Mouse (Mus musculus) urinary bladder, postnatal 36 days (tissue): ENCODE data around the gene Tmem151a.
A peak's percentile ranks its signal among the peaks of the same experiment; 100 is the strongest.
"Not testable (repeated sequence)": the region's sequence is repeated elsewhere in the genome, so short reads cannot be mapped to it uniquely, and the experiment has no call there.

Experiments
- DNase-seq, 2 experiments: peaks; one replicate each; pipeline ENCODE4 v3.0.0; 2022; ENCODE audit warnings: low spot score in 2 of 2, mixed read lengths in 1 of 2

Gene Tmem151a

DNA sequence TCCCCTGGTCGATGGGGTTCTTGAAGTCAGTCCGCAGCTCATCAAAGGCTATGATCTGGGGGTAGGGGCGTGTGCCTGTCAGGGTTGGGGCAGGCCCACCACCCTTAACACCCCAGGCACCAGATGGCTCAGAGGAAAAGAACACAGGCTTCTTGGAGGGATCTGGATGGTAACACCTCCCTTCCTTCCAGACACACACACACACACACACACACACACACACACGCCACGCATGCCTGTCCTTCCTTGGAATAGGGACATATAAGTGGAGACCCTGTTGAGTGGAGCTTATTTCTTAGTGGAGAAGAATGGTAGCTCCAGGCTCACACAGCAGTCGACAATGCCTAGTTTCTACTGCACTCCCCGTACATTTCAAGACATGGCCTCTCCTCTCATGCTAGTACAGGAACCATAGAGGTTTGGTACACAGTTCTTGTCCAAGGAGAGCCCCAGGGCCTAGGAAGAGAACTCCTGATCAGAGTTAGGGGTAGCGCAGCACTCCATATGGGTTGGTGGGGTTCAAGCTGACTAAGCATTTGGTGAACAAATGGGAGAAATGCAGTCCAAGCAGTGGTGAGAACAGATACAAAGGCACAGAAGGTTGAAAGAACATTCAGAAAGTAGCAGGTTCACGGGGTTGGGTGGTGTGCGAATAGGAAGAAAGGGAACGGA lies 9.6 kb upstream of the Tmem151a start:
- DNase-seq = no peak

- peak; percentile 83 to 87 for DNase-seq
These were observed 8.9 kb upstream of the Tmem151a start for GRCm38 (mm10) chr19:5094243-5094632.

- no peak for DNase-seq
These were observed 8.3 kb upstream of the Tmem151a start for GRCm38 (mm10) chr19:5093481-5094242.

GRCm38 (mm10) chr19:5092083-5092482 lies 6.8 kb upstream of the Tmem151a start:
- DNase-seq = no peak

- DNase-seq = no peak
These were observed 4.0 kb upstream of the Tmem151a start for GRCm38 (mm10) chr19:5089324-5089723.

GRCm38 (mm10) chr19:5087884-5088728 lies 2.8 kb upstream of the Tmem151a start, which contains the start of gene Yif1a:
Gene Yif1a, plus strand, starts transcription at chr19:5088538.
- DNase-seq = peak; percentile 87 to 91

DNA sequence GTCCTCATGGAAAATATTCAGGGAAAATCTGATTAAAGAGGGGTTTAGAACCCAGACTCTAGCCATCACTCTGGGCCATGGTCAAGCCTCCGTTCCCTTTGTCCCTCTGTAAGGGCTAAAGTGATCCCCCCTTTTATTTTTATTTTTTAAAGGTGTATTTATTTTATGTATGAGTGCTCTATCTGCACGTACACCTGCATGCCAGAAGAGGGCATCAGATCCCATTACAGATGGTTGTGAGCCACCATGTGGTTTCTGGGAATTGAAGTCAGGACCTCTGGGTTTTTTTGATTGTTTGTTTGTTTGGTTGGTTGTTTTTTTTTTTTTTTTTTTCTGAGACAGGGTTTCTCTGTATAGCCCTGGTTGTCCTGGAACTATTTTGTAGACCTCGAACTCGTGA lies 1.2 kb upstream of the Tmem151a start:
- not testable (repeated sequence) for DNase-seq

DNA sequence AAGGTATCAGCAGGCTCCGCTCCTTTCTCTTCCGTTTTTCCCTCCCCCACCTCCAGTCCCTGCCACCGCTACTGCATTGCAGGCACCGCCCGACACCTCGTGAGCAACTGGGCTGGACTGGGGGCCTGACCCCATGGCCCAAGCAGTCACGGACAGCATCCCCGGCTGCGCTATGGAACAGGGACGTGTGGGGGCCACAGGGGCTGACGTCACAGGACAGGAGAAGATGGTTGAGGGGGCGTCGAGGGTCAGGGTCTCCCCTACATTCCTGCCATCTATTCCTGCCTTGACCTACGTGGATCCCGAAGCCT lies 542 bp downstream of the Tmem151a start:
- no peak for DNase-seq

- no peak for DNase-seq
These were observed 1.1 kb downstream of the Tmem151a start for GRCm38 (mm10) chr19:5083961-5084833.

GRCm38 (mm10) chr19:5082596-5082995 lies 2.7 kb downstream of the Tmem151a start:
- DNase-seq = no peak

DNA sequence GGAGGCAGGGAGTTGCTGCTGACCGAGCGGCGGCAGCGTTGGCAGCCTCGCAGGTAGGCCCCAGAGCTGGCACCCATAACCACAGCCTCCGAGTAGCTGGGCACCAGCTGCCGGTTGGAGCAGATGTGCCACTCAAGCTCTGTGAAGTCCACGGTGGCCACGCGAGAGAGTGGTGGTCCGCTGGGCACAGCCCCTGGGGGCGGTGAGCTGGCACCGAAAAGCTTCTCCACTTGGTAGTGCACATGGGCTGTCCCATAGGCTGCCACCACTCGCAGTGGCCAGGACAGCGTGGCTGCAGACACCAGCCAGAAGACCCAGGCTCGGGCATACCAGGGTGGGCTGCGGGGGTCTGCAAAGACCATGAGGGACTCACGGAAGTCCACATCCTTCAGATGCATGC lies 3.3 kb downstream of the Tmem151a start:
- DNase-seq = no peak

DNA sequence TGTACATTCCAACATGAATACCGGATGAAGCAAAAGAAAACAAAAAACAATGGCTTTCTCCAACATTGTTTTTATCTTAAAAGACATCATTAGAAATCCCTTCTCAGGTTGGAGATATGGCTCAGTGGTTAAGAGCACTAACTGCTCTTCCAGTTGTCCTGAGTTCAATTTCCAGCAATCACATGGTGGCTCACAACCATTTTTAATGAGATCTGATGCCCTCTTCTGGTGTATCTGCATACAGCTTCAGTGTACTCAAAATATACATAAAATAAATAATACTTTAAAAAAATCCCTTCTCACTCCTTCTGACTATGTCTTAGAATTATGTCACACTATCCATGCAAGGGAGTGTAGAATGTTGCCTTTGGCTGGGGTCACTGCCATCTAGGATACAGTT lies 6.1 kb downstream of the Tmem151a start:
- DNase-seq = no peak

DNA sequence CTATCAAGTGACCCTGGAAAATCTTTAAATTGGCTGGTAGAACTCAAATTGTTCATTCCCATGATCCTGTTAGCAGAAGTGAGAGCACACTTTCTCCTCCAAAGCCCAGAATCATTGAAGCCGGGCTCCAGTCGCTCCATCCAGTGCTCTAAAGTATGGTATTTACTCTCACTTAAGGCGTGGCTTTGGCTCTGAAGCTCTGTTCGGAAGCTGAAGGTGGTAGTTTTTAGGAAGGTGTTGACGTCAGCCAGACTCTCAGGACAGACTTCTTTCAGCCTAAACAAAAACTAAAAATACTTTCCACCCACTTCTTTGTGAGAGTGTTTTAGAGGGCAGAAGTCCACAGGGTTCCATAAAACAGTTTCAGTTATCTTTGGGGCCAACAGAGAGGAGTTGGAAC lies 11.8 kb downstream of the Tmem151a start:
- DNase-seq = no peak

- DNase-seq = peak; percentile 51 to 53
These were observed 12.3 kb downstream of the Tmem151a start for GRCm38 (mm10) chr19:5073028-5073427.

- no peak for DNase-seq
These were observed 12.8 kb downstream of the Tmem151a start for GRCm38 (mm10) chr19:5072389-5073019.

DNA sequence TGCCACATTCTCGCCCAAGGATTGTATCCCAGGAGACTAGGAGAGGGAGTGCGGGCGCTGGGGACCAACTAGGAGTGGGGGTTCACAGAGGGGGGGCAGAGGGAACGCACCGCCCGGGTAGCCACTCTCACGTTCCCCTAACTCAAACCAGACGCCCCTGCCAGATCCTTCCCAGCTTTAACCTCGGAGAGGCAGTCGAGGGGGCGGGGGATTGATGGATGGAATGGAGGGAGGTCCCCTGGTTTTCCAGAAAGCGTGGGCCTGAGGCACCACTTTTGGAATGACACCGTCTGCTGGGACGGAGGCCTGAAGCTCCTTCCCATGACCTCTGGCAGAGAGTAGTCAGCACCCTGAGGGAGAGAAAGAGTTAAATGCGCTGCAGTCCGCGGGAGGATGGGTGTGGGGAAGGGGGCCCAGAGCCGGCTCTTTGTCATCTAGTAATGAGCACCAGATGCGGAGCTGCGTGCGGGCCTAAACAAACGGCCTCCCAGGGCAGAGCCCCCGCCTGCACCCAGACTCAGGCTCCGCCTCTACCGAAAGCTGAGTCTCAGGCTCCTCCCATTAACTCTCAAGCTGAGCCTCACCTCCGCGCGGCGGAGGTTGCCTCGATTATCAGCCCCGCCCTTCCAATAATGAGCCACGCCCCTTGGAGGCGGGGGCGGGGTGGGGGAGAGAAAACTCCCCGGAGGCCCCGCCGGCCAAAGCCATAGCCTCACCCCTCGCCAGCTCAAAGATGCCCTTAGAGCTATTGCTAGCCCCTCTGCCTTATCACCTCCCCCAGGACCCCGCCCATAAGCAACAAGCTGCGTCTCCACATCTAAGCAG lies 13.6 kb downstream of the Tmem151a start:
- peak; percentile 75 to 85 for DNase-seq

DNA sequence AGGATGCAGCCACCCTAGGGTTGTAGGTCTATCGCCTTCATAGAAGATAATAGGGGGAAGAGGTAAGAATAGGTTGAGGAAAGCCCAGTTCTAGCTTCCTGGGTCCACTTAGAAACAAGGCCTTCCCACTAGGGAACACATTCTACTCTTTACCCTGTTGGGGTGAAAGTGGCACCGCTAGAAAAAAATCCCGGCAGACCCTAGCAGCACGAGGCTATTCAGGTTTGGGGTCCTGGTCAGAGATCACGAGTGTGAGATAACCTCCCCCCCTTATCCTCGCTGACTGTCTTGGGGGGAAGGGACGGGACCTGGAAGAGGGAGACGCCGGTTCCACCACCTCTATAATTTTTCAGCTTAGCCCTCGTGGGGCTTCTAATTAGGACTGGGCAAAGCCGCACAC lies 14.3 kb downstream of the Tmem151a start:
- no peak for DNase-seq

DNA sequence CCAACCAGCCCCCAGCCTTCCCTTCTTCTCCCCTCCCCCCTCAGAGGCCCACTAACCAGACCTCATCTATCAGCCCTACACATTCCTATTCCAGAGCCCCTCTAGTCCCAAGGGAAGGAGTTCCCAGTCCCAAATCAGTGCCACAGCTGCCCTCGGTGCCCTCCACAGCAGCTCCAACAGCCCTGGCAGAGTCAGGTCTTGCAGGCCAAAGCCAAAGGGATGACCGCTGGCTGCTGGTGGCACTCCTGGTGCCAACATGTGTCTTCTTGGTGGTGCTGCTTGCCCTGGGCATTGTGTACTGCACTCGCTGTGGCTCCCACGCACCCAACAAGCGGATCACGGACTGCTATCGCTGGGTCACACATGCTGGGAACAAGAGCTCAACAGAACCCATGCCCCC lies 15.4 kb downstream of the Tmem151a start:
- no peak for DNase-seq

DNA sequence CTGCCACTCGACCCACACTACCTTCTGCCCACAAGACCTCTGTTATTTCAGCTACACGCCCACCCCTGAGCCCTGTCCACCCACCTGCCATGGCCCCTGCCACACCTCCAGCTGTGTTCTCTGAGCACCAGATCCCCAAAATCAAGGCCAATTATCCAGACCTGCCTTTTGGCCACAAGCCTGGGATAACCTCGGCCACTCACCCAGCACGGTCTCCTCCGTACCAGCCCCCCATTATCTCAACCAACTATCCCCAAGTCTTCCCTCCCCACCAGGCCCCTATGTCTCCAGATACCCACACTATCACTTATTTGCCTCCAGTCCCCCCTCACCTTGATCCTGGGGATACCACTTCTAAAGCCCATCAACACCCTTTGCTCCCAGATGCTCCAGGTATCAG lies 15.8 kb downstream of the Tmem151a start:
- DNase-seq = no peak

- no peak for DNase-seq
These were observed 16.6 kb downstream of the Tmem151a start for GRCm38 (mm10) chr19:5068570-5069234.
